Mouse (Mus musculus): Measurements from ENCODE around the gene Fgf16. TPM values are rescaled to one million over a fixed set of nuclear protein-coding genes. Genes with fewer than 3 reads are reported as not detected.

Fgf16 gene
- polyA plus RNA-seq (2012; fragmentation: generic; extraction: Trizol) = not detected

GRCm38 (mm10) chrX:105764162-105765004, at the start of gene Fgf16:
Gene Fgf16 (plus strand): TSS chrX:105764279.

Other genes with a start within 250 kb of the Fgf16 start
- gene Atrx, start 165.1 kb downstream of the Fgf16 start, polyA plus RNA-seq (2012; fragmentation: generic; extraction: Trizol) = 1 to 10 TPM in 1 of 2 experiments, under 1 TPM in 1; 0.92 to 6.4 TPM
- 1 to 10 TPM; 1.7 to 8.5 TPM for gene Magt1, start 247.6 kb downstream of the Fgf16 start, polyA plus RNA-seq (2012; fragmentation: generic; extraction: Trizol)